Mouse (Mus musculus): ENCODE results near the gene Sptssa. TPM values are rescaled to one million over a fixed set of nuclear protein-coding genes. Genes with fewer than 3 reads are reported as not detected.

Gene Sptssa
- polyA plus RNA-seq, 1 experiment from 2014 or later: 244 TPM

GRCm38 (mm10) chr12:54608988-54609387 lies 47.4 kb downstream of the Sptssa start:
- H3K4me1 ChIP-seq: peaks cover 6% of the 10 kb centered on the region; the same call in 1 of the 2 replicates
- no peak overlapping the region for H3K27ac ChIP-seq
- no peak overlapping the region for H3K4me2 ChIP-seq
- 46% methylated on average over 6 of the region's 6 CpGs for WGBS
- no peaks in the 10 kb centered on the region for H3K9me3 ChIP-seq
- no peaks in the 10 kb centered on the region for H3K36me3 ChIP-seq
- H3K4me3 ChIP-seq: no peak overlapping the region
- ATAC-seq (ENCODE audit: insufficient number of reproducible peaks, low FRiP score, low TSS enrichment, low read depth): no peak
- H3K9ac ChIP-seq: no peak overlapping the region
- no peaks in the 10 kb centered on the region for H3K27me3 ChIP-seq

DNA sequence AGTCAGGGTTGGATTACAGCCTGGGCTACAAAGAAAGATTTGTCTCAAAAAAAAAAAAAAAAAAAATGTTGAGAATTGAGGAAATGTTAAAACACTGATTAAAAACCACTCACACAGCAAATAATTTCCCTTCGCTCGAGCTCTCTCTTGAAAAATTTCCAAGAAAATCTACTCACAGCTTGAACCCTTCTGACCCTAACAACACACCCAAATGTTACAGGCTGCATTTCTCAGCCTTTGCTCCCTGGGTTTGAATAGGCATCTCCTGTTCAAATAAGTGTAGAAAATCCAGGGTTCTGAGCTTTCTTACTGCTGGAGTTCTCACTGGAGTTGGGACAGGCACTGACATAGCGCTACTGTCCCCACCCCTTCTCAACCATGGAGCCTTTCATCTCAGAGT lies 51.2 kb downstream of the Sptssa start:
- WGBS: 46% methylated on average over 3 of the region's 3 CpGs
- no peaks in the 10 kb centered on the region for H3K27me3 ChIP-seq
- no peak overlapping the region for H3K4me3 ChIP-seq
- H3K4me1 ChIP-seq: peaks cover 6% of the 10 kb centered on the region; the same call in 1 of the 2 replicates
- no peak overlapping the region for H3K27ac ChIP-seq
- H3K9me3 ChIP-seq: no peaks in the 10 kb centered on the region
- H3K4me2 ChIP-seq: no peak overlapping the region
- no peak overlapping the region for H3K9ac ChIP-seq
- no peak for ATAC-seq (ENCODE audit: insufficient number of reproducible peaks, low FRiP score, low TSS enrichment, low read depth)
- H3K36me3 ChIP-seq: no peaks in the 10 kb centered on the region

DNA sequence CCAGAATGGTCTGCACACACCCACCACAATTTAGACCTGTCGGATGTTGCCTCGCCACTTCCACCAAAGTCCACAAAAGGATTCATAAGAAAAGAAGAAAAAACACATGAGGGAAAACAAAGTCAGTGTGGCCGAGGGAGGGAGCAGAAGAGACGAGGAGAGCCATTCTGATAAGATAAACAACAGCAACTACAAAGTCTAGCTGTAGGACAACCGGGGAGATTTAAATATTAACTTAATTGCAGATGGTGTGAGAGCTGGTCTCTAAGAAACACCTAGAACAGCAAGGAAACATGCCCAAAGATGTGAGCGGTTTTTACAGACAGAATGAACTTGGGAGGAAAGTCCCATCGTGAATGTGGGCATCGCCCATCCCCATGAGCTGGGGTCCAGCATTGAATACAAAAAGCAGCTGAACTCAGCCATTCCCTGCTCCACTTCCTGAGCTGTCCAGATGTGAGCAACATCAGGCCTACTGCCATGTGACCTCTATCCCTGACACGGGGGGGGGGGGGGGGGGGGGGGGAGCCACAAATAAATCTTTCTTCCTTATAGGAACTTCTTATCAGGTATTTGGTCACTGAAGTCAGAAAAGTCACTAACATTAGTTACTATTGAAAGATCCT lies 52.7 kb downstream of the Sptssa start:
- ATAC-seq (ENCODE audit: insufficient number of reproducible peaks, low FRiP score, low TSS enrichment, low read depth): no peak
- Histone ChIP-seq H3K27me3 (no peaks in the 10 kb centered on the region), H3K4me2 (no peak overlapping the region), H3K36me3 (no peaks in the 10 kb centered on the region), H3K4me3 (no peak overlapping the region), H3K27ac (no peak overlapping the region), H3K9ac (no peak overlapping the region), H3K9me3 (no peaks in the 10 kb centered on the region), H3K4me1 (peaks cover 3% of the 10 kb centered on the region; the same call in 1 of the 2 replicates)
- WGBS: 83% methylated on average over 8 of the region's 9 CpGs

GRCm38 (mm10) chr12:54600482-54600881 lies 55.9 kb downstream of the Sptssa start:
- H3K4me1 ChIP-seq: peaks cover 3% of the 10 kb centered on the region; the same call in 1 of the 2 replicates
- no peak overlapping the region for H3K4me3 ChIP-seq
- no peak overlapping the region for H3K27ac ChIP-seq
- ATAC-seq (ENCODE audit: insufficient number of reproducible peaks, low FRiP score, low TSS enrichment, low read depth): no peak
- no peaks in the 10 kb centered on the region for H3K36me3 ChIP-seq
- no peaks in the 10 kb centered on the region for H3K27me3 ChIP-seq
- H3K9ac ChIP-seq: no peak overlapping the region
- 84% methylated on average over 4 of the region's 4 CpGs for WGBS
- H3K4me2 ChIP-seq: no peak overlapping the region
- no peaks in the 10 kb centered on the region for H3K9me3 ChIP-seq

DNA sequence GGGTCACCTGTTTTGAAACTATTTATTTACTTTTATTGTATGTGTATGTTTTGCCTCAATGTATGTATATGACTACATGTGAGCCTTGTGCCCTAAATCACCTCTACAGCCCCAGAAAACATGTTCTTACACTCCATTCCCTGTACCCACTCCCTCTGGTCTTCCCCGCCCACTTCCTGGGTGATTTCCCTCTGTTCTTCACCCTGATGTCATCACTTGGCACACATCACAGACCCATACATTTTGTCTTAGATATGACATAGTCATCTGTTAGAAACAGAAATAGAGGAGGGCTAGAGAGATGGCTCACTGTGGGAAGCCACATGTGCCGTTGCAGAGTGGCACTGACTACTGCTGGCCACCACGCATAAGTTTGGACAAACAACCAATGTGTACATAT lies 58.0 kb downstream of the Sptssa start:
- Histone ChIP-seq H3K9me3 (no peaks in the 10 kb centered on the region), H3K9ac (no peak overlapping the region), H3K27me3 (no peaks in the 10 kb centered on the region), H3K4me3 (no peak overlapping the region), H3K27ac (no peak overlapping the region), H3K4me2 (no peak overlapping the region), H3K36me3 (no peaks in the 10 kb centered on the region), H3K4me1 (no peaks in the 10 kb centered on the region)
- WGBS: 98% methylated on average over 3 of the region's 3 CpGs
- no peak for ATAC-seq (ENCODE audit: insufficient number of reproducible peaks, low FRiP score, low TSS enrichment, low read depth)

DNA sequence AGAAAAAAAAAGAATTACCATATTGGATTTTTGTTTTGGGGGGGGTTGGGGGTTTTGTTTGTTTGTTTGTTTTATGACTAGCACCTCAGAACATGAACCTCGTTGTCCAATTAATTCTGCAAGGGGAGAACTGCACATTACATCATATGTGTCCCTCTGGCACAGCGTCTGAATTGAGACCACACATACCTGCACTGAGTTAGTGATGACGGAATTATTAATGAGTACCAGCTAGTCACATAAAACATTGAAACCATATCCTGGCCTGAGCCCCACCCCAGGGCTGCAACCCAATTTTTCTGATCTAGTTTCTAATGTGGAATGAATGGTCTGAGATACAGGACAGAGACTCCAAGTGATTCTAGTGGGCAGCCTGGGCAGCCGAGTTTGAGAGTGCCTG lies 59.7 kb downstream of the Sptssa start:
- H3K27ac ChIP-seq: no peak overlapping the region
- no peaks in the 10 kb centered on the region for H3K36me3 ChIP-seq
- H3K4me3 ChIP-seq: no peak overlapping the region
- WGBS: 44% methylated on average over 4 of the region's 4 CpGs
- H3K4me2 ChIP-seq: no peak overlapping the region
- no peaks in the 10 kb centered on the region for H3K27me3 ChIP-seq
- H3K9me3 ChIP-seq: no peaks in the 10 kb centered on the region
- ATAC-seq (ENCODE audit: insufficient number of reproducible peaks, low FRiP score, low TSS enrichment, low read depth): no peak
- no peak overlapping the region for H3K9ac ChIP-seq
- H3K4me1 ChIP-seq: no peaks in the 10 kb centered on the region

MicroRNA genes within 50 kb of the gene (microRNA counts, 519-probe panel; counts per million panel counts)
- not detected for microRNA mmu-miR-1892

Small RNA genes lying within 50 kb of the gene (microRNA-seq; reads per million reads assigned to microRNA genes)
- not detected for gene Mir1892

Other genes starting within 250 kb of the Sptssa start
- 69.2 and 69.4 TPM in 2 replicates for gene Eapp, start 39.3 kb upstream of the Sptssa start, polyA plus RNA-seq (2015; fragmentation: Nextera tagmentation; extraction: Ambion mirVana)
- gene Snx6, start 139.1 kb upstream of the Sptssa start, polyA plus RNA-seq (2015; fragmentation: Nextera tagmentation; extraction: Ambion mirVana): 150 and 165 TPM in 2 replicates
- gene Cfl2, start 206.3 kb upstream of the Sptssa start, polyA plus RNA-seq (2015; fragmentation: Nextera tagmentation; extraction: Ambion mirVana): 174 and 265 TPM in 2 replicates

Measured in limb, embryonic 15.5 days (tissue).